Mouse (Mus musculus): Measurements from ENCODE around the gene Plce1. TPM values are rescaled to one million over a fixed set of nuclear protein-coding genes. Genes with fewer than 3 reads are reported as not detected.
"Not testable (repeated sequence)": the region's sequence is repeated elsewhere in the genome, so short reads cannot be mapped to it uniquely, and the experiment has no call there.

Gene Plce1
- polyA plus RNA-seq, 3 experiments from 2014 or later = 0.05 to 0.16 (median 0.05) TPM

DNA sequence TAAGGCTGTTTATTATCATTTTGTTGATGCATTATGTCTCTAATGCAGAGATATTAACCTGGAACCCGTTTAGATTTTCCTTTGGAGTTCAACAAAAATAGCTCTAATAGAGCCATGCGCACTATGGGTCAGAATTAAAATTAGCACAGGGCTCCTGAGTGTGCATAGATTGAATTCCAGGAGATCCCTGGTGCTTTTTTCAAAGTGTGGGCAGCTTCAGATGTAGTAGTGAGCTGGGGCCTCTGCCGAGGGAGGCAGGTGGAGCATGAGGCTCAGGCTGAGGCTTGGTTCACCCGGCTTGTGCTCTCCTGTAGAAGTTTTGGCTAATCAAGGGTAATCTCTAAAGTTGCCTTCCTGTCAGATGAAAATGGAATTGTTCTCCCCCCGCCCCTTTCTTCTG lies 17.3 kb downstream of the Plce1 start:
- no peak for ATAC-seq

DNA sequence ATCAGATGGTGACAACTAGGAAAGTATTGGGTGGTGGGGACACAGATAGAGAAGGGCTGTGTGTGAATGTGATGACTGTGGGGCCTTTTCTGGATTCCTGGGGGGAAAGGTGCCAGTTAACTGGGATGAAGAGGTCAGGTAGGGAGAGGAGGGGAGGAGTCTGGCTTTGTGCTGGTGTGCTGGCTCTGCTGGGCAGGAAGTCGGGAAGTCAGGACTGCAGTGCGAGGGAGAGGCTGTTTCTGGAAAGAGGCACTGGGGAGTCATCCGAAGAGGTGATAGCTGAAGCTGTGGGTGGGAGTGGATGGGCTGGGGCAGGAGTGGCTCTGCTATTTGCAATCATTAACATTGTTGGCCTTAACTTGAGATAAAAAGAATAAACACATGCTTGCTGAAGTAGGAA lies 23.7 kb downstream of the Plce1 start:
- ATAC-seq = no peak

DNA sequence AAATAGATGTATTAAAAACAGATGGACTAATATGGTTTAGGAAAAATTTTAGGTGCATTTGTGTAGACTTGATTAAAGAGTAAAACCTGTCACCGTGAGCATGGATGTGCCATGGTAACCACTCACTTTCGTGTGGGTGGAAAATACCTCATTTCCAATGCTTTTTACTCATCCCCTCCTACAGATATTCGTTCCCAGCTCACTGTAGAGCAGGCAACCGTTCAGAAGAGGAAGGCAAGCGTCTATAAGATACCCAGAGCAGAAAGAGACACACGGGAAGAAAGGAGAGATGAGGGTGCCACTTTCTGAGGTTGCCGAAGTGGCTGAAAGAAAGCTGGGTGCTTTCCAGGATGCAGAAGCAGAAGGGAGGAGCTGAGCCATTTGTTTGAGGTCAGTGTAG lies 25.2 kb downstream of the Plce1 start:
- no peak for ATAC-seq

DNA sequence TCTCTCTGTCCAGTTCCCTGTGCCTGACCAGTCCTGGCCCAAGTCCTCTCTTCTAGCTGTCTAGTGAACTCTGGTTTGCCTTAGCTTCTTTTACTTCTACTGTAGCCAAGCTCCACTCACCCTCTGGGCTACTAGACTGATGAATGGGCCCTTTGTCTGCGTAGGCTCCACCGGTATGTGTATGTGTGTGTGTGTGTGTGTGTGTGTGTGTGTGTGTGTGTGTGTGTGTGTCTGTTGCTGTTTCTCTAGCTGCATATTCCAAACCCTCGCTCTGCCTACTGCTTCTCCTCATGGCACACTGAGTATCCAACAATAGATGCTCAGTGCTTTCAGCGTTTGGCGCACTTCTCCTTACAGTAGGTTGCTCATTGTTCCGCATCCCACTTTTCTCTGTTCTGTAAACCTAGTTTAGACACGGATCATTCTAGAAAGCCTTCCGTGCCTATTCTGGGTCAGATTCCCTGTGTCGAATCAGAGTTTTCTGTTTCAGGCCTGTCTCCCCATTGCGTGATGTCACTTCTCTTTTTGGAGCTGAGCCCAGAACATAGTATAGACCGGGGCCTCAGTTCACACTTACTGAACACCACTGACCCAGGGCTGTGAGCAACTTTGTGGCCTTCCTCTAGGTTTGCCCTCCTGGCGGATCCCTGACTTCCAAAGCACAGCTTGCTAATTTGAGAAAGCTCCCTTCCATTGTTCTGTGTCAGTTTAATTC lies 26.5 kb downstream of the Plce1 start:
- ATAC-seq = no peak

DNA sequence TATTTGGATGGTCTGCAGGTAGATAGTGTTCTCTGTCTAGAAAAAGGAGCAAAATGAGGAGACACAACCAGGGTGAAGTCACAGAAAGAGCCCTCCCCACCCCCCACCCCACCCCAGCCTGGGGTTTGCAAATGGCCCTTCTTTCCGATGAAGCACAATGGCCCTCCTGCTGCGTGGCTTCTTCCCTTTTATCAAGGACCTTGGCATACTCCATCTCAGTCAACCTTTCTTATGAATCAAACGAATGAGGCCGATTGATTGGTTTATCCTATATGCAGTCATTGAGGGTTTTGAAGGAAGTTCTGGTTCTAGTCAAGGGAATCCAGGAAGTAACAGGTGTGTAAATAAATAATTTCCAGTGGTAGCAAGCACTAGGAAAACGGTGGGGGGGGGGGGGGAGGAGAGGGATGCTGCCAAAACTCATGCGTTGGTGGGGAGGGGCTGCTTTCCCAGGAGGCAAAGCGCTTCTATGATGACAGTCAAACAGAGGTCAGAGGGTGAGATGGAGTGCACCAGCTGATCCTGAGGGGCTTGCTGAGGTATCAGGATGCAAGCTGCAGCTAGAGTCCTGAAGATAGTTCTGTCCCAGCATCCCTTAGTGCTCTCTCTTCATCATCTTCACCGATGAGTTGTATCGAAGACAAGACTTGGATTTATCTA lies 27.2 kb downstream of the Plce1 start:
- ATAC-seq = no peak

DNA sequence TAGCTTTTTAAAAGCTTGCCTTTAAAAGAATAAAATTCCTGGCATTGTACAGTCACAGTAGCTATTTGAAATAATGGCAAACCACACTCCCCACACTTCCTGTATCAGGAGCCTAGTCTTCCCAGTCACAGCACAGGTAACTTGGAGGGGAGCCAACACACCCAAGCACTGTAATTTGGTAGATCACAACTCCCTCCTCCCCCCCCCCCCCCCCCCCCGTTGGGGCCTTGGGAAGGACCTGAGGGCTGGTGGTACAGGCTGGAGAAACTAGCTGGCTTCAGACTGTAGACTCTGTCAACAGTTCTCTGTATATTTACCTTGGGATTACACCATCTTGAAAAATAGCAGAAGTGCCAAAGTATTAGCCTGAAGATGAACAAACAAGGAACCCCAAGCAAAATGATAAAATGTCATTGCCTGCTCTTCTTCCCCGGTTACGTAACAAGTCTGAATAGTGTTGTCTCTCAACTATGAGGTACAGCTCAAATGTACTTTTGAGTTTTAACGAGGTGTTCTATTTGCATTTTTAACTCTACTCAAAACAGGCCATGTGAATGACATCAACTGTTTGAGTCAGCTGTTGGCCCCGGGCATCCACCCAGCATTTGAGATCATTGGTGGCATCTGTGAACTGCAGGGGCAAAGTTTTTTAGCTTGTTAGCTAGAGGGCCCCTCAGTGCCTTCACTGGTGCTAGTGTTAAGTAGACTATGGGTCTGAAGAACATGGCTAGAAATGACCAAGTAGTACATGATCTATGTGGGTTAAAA lies 33.7 kb downstream of the Plce1 start:
- no peak for ATAC-seq

DNA sequence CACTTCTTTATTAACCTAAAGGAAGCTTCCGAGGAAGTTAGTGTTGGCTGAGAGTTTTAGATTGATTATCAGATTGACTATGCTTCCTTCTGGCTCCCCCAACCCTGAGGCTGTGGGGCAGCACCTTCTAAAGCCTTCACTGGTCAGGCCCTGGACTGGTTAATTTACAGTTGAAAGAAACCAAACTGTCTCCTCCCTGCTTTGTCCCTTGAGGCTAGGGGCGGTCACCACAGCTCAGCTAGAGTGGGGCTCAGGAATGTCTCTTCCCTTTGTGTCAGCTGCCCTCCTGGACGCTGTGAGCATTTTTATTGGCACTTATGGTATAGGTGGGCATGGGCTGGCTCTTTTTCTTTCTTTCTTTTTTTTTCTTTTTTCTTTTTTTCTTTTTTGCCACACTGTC lies 45.9 kb downstream of the Plce1 start:
- no peak for ATAC-seq

DNA sequence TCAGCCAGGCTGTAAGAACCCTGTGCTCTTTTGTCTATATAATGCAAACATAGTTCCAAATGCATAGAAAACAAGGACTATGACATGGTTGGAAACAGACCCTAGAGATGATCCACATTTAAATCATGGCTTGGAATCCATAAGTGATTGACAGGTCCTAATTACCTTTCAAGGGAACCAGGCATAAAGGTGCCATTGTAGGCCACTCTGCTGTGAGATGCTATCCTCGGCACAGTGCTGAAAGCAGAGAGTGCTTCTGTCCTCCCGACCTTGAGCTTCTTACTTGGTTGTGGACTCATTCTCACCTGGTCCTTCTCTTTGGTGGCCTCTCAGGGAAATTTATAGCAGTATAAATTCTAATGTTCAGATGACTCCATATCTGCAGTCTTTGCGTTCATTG lies 46.6 kb downstream of the Plce1 start:
- ATAC-seq = no peak

DNA sequence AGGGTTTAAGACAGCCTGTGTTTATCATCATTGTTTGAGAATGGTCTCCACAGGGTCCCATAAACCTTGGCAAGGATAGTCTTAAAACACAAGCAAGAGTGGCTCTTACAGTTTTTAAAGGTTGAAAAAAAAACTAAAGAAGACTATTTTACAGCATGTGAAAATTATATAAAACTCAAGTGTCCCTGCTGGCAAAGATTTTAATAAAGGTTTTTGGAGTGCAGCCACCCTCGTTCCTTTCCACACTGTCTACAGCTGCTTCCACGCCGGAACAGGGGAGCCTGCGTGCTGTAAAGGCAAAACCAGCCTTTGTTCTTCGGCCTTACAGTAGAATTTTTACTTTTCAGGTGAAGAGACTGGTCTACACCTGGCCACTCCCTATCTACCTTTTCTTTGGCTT lies 52.3 kb downstream of the Plce1 start:
- ATAC-seq = no peak

DNA sequence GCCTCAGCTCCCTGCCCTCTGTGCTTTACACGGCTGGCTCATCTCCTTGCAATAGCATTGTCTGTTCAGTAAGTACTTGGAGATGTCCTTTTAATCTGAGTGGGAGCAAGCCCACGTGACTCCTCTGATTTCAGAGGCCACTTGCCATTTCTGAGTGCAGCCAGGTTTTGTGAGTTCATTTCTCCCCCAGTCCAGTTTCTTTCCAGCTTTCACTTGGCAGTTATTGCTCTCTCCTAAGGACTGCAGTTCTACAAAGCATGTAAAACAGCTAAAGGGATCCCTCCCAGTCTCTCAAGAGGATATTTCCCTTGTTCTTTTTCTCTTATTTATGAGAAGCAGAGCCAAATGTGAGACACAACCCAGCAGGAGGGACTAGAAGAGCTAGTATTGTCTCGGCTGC lies 58.4 kb downstream of the Plce1 start:
- no peak for ATAC-seq

DNA sequence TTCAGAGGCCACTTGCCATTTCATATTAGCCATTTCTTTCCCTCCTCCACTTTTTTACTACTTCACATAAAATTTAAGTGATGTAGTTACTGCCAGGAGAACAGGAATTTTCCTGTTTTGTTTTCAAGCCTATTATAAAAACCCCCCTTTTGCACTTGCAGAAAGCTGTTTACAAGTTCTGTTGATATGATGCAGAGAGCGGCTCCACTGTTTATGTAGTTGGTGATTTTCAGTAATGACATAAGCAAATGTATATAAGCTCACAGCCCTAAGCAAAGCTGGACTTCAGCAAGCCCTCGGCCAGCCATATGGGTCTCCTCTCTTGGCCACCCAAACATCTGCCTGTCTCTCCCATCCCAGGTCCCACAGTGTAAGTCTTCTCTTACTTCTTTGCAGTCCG lies 59.6 kb downstream of the Plce1 start:
- ATAC-seq = no peak

DNA sequence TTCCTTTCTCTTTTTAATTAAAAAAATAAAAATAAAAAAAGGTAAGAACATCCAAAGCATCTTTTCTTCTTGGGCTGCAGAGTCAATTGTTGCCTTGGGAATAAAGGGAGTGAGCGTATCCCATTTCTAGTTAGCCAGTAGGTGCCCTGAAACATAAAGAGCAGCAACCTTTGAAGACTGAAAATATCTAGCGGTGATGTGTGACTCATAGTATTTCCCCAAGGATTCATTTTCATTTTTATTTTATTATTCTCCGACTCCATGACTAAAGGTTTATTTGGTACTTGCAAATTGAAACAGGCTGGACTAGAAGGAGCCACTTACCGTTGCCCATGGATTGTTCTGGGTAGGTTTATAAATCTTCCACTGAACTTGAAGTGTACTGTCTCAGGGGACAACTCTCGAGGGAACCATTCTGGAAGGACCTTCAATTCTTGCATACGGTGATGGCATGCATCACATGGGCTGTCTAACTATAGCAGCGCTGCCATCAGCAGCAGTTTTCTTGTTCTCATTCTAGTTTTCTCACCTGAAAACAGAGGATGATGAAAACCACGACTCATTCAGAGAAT lies 68.7 kb downstream of the Plce1 start:
- ATAC-seq = no peak

DNA sequence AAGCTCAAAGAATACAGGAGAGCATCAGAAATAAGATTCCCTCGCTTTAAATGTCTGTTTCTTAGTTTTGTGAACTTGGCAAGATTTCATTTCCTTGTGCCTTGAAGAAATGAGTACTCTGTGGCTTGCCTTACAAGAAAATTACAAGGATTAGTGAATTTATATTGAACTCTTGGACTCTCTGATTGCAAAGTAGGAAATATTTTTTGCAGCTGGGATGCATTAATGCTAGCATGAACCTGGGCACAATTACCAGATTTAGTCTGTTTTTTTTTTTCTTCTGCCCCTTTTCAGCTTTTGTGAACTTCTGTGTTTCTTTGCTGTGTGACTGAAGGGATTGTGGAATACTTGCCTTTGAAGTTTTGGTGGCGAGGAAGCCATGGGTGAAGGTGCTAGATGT lies 72.6 kb downstream of the Plce1 start:
- no peak for ATAC-seq

DNA sequence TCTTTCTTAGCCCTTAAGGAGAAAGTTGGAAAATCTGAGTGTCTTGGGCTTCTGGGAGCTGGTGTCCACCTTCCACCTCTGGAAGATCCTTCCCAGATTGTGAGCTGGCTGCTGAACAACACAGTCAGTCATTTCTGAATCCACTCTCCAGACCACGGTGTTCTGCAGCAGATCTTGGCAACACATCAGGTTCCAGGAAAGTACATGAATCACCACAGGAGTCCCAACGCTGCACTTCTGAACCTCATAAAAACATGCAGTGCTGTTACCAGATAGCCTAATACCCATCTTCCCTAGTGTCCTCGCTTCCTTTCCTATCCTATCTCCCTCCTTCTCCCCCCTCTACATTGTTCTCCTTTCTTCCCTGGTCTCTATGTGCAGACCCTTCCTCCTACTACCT lies 74.5 kb downstream of the Plce1 start:
- ATAC-seq = no peak

DNA sequence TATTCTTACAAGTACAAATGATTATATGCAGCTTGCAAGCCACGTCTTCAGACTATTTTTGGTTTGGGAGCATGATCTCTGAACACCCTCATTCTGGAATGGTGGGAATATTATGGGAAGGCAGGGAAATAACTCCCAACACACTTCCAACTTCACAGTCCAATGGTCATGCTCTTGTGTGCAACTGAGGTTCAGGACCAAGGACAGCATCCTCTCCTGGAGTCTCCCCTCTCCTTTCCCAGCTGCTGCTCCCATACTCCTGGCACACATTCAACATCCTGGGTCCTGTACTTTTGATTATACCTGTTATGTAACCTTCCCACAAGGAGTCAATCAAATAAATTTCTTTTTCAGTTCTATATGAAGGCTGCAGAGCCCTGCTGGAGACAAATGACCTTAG lies 77.9 kb downstream of the Plce1 start:
- no peak for ATAC-seq

DNA sequence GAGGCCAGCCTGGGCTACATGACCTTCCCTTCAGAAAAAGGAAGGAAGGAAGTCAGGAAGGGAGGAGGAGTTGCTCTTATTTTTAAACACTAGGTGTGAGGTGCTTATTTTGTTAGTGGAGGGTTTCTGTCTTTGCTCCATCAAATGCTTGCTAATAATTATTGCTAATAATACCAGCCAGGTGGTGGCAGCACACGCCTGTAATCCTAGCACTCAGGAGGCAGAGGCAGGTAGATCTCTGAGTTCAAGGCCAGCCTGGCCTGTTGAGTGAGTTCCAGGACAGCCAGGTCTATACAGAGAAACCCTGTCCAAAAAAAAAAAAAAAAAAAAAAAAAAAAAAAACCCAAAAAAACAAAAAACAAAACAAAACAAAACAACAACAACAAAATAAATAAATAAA lies 81.0 kb downstream of the Plce1 start:
- ATAC-seq = not testable (repeated sequence)

DNA sequence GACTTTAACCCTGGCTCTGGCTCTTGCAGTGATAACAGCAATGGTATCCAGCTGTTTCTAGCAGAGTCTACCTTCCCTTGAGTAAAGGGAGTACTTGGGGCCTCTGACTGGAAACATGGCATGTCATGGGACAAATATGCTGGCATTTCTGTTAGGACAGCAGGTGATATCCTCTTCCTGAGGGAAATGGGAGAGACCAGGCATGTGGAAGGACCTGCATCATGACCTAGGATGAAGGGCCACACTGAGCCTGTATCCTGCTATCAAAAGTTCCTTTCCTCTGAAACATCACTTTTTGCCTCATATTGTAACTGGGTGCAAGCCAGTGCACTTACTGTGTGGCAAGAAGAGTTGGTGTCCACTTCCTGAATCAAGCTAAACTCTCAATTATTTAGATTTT lies 85.2 kb downstream of the Plce1 start:
- no peak for ATAC-seq

DNA sequence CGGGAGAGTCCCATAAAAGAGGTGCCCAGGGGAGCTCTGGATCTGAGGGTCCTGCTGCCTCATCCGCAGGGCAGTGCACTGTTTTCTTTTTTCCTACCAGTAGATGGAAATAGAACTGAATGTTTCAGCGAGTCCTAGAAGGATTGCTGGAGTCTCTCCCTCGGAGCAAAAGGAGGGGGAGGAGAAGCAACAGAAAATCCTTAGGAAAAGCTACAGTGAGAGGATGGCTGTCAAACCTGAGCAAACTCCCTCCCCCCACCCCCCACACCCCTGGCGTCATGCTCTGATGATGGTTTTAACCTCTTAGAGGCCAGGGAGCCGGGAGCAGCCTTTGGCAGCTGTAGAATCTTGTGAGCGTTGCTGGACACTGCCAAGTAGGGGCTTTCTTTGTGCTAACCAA lies 85.8 kb downstream of the Plce1 start:
- no peak for ATAC-seq

DNA sequence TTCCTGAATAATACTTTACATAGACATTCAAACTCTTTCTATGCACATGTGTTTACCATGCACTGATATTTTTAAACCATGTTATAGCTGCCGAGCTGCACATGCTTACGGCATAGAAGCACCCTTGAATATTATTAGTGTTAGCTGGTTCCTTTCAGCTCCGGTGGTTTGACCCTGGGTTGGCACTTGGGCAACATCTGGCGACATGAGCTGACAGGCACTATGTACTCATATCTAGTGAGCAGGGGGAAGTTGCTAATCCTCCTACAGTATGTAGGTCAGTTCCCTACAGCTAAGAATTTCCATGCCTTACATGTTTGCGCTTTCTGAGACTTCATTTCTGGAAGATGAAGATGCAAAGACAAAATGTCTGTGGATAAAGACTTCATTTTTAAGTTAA lies 86.4 kb downstream of the Plce1 start:
- no peak for ATAC-seq

DNA sequence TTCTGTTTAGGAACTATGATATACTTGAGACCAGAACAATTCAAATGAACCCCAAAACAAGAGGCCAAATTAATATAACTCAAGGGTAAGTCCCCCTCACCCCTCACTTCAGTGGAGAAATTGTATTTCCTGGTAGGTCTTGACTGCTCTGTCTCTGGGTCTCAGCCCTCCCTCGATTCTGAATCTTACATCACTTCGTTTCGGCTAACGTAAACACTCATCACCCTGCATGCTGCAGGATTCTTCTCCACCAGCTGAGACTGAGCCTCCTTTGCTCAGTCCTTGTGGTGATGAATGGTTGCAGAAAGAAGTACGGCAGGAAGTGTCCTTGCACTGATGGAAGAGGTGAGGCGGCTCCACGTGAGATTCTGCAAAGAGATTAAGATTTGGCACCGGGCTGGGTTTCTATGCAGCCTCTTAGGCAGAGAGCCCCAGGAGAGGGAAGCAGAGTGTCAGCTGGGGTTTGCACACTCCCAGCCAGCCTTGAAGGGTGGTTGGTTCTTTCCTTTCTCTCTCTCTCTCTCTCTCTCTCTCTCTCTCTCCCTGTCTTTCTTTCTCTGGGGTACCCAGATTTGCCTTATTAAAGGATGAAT lies 97.7 kb downstream of the Plce1 start:
- no peak for ATAC-seq

DNA sequence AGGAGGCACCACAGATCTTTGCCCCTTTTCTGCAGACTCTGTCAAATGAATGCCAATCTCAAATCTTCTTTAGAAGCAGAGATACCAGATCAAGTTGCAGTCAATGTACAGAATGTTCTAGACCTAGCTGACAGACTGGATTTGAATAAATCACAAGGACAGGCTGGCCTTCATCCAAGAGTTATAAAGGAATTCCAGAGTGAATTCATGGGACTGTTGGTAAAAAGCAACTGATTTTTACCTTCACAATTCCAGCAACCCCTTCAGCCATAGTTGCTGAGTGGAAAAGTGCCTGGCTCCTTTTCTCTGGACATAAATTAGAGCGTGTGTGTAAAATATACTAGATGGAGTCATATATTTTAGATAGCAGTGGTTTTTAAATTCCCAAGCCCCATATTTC lies 102.0 kb downstream of the Plce1 start:
- ATAC-seq = no peak

DNA sequence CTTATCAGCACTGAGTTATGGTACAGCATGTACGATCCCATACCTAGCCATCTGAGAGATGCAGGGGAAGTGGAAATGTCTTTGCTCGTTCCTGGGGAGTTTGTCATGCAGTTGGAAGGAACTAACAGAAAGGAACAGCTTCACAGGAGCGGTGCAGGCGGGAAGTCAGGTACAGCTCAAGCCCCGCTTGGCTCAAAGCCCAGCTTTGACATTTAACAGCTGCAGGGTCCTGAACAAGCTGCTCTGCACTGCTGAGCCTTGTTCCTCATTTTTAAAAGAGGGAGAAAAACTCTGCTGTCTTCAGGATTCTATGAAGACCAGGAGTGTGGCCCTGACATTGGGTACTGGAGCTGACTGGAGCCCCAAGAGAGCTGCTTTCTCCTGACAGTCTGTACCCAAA lies 106.7 kb downstream of the Plce1 start:
- ATAC-seq = no peak

DNA sequence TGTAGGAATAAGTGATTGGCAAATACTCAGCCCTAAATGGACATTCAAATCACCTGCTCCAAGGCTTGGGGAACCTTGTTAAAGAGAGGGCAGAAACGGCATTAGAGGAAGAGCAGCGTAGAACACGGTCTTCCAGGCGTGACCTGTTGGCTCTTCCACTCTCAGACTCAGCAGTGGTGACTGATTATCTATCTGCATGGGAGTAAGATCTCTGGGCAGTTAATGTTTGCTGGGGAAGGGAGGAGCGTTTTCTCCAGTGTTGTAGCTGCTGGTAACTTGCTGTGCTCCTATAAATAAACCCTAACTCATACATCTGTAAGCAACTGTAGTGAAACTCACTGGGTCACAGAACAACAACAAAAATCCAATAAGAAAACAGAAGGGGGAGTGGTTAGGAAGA lies 108.6 kb downstream of the Plce1 start:
- ATAC-seq = no peak

Measured in inflammation-experienced regulatory T-cells, adult 6 months (primary cell).